Mouse (Mus musculus) thymus, postnatal 36 days (tissue): ENCODE measurements around the gene Wbp2nl.
A peak's percentile ranks its signal among the peaks of the same experiment; 100 is the strongest.

Experiments
- DNase-seq, 2 experiments: peaks; one replicate each; pipeline ENCODE4 v3.0.0; 2022; ENCODE audit warnings: mixed read lengths in 2 of 2

The Wbp2nl gene

DNA sequence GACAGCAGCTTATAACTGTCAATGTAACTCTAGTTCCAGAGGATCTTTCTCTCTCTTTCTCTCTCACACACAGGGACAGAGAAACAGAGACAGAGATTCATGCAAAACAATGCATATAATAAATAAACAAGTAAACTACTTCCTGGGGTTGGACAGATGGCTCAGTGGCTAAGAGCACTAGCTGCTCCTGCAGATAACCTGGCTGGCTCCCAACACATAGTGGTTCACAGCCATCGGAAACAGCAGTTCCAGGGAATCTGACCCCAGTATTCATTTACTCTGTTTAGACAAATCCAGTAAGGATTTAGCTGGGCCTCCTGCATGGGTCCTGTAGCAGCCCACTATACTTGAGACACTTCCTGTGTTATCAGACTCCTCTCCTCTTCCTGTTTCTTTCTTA, 20.9 kb downstream of the Wbp2nl start:
- no peak for DNase-seq

DNA sequence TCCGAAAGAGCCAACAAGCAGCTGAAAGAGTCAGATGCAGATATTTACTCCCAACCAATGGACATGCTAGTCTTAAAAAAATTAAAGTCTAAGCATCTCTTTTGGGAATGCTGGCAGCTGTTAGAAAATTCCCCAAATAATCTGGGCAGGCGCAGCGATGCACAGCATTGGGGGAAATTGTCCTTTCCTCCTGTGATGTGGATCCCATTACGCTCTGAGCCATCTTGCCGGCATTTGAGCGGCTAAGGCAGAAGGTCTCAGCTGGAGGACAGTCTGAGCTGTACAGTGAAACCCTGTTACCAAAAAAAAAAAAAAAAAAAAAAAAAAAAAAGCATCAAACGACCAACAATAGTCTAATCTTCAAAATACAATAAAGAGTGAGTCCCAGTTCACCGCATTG, 23.4 kb downstream of the Wbp2nl start:
- DNase-seq, result no peak

DNA sequence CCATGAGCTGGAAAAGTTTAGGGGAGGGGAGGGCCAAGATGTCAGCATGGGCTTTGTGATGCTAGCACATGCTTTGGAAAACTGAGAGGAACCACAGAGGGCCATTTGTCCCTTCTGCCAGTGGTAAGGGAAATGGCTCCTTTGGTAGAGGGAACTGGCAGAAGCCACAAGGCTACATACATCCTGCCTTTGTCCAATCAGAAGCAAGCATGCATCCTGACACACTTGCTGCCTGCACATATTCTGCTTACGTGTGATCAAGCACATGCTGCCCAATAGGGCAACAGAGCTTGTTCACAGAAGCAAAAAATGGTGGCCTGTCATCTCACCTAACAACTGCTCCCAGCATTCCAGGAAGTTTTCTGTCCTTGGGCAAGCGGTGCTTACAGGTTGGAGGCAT, 26.6 kb downstream of the Wbp2nl start:
- no peak for DNase-seq

DNA sequence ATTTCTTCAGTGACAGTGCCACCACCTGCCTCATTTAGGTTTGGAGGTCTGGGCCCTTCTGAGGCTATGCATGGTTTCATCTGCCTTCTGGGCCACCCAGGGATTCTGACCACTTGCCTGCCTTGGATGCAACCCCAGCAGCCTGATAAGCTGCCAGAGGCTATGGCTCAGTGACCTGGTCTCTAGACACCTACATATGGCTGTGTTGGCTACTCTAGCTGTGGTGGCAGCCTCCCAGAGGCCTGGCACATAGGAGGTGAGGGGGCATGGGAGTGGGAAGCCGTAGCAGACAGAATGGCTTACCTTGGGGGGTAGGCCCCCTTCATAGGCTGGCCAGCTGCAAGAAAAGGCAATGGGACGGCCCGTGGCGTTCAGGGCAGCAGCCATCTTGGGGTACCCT, 36.4 kb downstream of the Wbp2nl start:
- DNase-seq, result no peak

DNA sequence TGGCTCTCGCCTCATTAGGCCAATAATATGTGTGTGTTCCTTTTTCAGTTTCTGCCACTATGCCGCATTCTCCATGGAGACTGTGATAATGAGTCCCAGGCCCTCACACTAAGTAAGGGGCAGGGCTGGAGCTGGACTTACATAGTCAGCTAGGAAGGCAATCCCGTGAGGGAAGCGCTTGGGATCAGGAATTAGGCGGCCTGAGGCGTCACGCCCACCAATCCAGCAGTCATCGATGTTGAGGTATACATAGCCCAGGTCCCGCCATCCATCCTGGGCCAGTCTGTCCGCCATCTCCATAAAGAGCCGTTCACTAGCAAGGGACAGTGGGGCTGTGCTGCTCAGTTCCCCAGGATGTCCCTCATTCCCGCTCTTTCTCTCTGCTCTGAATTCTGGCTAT, 37.9 kb downstream of the Wbp2nl start:
- DNase-seq, result no peak

DNA sequence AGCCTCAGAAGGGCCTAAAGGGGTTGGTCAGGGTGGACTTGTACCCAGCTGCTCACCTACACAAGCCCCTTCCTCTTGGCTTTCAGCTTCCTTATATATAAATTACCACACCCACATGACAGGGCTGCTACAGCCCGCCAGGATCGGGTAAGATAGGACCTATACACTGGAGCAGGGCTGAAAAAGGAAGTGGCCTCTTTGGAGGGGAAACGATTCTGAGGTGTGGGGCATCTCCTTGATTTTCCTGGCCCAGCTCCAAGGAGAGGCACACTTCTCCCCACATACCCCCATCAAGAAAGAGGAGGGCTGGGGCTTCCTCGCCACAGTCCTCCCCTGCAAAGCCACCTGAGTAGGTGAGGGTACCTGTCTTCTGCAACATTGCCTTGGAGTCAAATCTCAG, 39.1 kb downstream of the Wbp2nl start:
- no peak for DNase-seq

DNA sequence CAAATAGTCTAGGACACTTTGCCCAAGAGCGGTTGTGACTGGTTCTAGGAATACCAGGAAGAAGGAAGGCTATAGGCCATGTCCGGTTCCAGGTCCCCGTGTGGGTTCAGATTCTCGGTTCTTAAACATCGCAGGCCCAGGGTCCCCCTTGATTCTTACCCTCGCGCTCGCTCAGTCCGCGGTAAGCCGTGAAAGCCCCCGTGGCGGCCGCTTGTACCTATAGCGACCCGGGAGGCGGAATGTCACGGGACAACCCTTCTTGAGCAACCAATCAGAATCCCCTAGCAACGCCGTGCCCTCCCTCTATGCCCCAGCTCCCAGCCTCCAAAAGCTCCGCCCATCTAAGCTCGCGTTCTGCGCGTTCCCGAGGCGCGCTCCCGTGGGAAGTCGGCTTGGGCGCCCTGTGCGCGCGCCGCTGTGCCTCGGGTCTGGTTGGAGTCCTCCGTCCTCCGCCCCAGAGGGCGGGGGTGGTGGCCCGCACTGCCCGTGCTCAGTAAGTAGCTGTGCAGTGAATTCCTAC, 39.9 kb downstream of the Wbp2nl start, which contains the start of the genes Naga, Pheta2 and Smdt1:
TSS of gene Naga (minus strand) at position 333 of the 520 bp plus-strand sequence.
TSS of gene Pheta2 (plus strand) at position 350 of the 520 bp plus-strand sequence.
TSS of gene Smdt1 (plus strand) at position 367 of the 520 bp plus-strand sequence.
- DNase-seq, result peak; percentile 96

DNA sequence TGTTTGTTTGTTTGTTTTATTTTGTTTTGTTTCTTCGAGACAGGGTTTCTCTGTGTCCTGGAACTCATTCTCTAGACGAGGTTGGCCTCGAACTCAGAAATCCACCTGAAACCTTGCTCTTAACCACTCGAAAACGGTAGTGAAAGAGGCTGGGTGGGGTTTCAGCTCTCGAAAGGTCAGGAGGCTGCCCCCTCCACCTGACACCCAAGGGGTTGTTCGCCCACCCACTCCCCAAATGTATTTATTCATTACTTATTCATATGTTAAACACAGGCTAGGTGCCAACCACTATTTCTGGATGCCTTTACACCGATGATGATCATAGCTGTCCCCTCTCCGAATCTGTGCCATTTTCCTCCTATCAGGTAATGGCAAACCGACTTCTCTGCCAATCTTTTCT, 40.4 kb downstream of the Wbp2nl start:
- DNase-seq, result peak in 1 of 2 experiments; percentile 22

DNA sequence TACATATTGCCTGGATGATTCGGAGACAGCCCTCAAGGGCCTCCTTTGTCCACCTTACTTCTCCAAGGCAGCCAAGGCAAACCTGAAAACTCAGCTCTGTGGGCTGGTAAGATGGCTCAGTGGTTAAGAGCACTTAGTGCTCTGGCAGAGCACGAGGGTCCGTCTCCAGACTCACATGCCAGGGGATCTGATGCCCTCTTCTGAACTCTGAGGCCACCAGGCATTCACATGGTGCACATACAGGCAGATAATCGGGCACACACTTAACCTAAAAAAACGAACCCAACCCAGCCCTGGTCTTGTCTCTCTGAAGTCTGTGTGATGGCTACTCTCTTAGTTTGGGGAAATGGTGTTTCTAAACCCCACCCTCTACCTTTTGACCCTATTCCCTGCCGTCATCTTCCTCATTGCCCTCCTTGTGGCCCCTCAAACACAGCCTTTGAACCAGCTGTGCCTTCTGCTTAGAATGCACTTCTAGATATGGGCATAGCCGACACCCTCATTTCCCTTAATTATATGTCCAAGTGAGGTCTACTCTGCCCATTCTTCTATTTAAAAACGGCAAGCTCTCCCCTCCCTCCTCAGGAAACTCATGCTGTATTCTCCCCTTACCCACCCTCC, 41.0 kb downstream of the Wbp2nl start:
- no peak for DNase-seq

DNA sequence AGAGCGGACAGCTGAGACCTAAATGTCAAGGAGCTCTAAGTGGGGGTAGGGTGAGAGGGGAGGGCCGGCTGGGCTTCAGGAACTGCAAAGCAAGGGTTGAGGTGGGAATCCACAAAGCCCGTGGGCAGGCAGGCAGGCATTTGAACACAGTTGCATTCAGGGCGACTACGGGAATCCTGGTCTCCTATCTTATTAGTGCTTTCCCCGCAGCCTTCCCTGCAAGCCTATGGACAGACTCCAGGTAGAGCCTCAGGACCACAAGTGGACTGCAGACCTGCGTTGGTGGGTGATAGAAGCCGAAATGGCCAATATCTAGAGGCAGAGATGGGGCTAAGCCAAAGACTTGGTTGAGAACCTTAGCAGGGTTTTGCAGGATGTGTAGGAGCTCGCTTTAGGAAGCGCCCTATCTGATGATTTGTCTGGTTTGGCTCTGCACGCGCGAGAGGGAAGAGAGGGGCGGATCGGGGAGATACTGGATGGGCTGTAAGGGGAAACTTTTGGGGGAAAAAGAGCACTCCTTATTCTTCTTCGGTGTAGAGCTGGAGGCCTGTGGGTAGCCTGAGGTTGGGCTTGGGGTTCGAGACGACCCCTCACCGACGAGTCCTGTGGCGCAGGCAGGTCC, 41.8 kb downstream of the Wbp2nl start:
- no peak for DNase-seq

DNA sequence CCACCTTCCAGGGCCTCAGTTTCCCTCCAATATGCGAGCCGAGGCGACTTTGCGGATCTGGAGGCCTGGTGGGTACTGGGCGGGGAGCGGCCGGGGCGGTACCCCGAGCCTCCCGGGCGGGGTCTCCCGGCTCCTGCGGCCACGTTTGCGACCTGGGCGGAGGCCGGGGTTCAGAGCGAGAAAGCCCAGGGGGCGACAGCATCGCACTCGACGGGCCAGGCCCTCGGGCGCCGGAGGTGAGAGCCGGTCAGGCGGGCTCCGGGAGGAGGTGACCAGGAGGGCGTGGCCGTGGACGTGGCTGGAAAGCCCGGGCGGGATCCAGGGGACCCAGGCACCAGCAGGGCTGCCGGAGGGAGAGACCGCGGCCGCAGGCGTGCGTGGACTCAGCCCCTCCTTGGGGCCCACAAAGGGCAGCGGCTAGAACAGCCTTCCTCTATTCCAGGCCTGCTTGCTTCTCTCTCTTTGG, 42.3 kb downstream of the Wbp2nl start:
- DNase-seq, result peak in 1 of 2 experiments; percentile 51

DNA sequence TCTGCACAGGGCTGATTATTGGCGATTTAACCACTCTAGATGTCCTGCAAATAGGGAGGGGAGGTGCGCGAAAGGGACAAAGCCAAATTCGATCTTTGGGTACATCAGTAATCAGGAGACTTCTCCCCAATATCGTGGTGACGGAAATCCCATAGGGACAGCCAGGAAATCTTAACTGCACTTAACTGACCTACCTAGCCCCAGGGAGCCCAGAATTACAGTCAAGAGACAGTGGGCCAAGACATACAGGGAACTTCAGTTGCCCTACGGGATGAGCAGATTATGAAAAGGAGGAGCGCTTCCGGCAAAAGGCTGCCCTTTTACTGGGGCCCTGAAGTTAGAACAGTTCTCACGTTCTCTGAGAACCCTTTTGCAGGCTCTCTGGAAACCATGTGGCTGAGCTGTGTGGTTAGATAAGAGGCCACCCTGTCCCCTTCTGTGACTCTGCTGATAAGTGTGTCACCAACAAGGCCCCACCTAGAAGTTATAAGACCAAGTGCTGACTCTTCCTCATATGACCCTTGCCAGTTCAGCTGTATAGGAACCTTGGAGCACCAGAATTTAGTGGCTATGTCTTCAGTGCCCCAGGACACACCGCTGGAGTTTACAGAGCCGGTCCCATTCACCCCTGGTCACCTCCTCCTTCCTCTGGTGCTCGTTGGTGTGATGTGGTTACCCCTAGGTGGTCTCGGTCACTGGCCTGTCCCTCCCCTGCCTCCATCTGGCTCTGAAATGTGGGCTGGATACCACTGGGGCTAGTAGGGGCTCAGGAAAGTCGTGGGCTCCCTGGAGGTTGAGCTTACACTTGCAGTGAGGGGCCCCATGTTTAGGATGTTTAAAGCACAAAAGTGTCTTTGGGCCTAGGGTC, 43.2 kb downstream of the Wbp2nl start:
- no peak for DNase-seq

DNA sequence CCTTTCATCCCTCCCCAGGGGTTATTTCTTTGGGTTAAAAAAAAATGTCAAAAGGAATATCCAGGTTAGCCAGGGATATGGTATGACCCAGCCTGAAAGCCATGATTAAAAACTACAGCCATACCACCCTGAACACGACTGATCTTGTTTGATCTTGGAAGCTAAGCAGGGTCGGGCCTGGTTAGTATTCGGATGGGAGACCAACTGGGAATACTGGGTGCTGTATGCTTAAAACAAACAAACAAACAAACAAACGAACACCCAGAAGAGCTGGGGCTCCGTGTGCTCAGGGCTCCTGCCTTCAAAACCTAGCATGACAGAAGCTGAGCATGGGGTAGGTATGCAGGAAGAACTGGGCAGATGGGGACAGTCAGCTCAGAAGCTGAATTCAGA, 43.8 kb downstream of the Wbp2nl start:
- no peak for DNase-seq

DNA sequence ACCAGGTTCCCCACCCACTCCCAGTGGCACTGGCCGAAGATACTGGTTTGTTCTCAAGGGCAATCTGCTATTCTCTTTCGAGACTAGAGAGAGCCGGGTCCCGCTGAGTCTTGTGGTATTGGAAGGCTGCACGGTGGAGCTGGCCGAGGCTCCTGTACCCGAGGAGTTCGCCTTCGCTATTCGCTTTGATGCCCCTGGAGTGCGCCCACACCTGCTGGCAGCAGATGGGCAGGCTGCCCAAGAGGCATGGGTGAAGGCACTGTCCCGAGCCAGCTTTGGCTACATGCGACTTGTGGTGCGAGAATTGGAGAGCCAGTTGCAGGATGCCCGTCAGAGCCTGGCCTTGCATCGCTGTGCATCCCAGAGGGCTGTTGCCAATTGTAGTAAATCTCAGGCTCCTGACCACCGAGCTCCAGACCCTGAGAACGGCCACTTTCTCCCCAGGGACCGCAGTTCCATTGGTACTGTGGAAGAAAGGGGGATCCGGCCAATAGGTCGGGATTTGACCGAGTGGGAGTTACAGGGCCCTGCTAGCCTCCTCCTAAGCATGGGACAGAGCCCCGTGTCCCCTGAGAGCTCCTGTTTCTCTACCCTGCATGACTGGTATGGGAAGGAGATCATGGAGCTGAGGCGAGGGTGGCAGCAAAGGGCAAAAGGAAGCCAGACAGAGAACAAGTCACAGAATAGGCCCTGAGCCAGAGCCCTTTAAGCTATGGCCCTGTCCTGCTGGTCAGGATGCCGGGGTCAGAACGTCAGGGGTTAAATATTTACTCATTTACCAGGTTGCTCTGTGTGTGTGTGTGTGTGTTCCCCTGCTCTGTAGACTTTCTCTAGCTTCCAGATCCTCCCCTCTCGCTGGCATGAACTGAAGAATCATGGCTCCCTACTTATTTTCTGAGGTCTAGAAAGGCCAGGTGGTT, 44.9 kb downstream of the Wbp2nl start:
- DNase-seq, result no peak

DNA sequence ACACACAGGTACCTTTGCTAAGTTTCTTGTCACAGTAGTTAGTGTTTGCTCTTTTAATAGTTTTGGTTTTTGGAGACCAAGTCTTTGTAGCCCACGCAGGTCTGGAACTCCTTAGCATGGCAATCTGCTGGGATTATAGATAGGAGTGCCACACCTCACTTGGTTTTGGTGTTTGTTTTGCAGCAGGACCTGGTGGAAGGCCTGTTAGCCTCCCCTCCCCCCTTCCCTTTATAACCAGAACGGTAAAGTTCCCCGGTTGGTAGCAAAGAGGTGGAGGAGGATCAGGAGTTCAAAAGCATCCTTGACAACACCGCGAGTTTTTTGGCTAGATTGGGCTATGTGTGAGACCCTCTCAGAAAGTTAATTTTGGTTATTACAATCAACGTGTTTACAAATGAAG, 46.2 kb downstream of the Wbp2nl start:
- no peak for DNase-seq

DNA sequence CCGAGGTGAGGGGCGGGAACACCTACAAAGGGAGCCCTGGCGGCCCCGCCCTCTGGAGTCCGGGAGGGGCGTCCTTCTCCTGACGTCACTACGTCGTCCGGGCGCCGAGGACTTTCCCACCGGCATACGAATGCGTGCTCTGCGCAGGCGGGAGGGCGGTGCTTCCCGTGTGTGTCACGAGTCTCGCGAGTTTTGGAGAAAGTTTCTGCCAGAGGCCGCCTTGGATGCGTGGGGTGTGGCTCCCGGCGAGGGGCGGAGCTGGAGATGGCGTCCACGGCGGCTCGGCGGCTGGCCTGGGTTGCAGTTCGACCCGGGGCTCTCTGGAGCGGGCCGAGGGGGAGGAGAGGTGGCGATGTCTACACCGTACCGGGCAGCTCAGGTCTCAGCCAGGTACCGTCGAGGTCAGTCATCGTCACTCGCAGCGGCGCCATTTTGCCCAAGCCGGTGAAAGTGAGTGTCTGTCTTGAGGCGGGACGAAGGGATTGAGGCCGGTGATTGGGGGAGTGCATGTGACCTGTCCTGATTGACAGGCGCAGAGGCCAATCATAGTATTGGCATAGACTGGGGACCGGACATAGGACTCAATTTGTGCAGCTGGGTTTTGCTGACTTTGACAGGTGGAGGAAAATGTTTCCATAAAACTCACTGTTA, 47.2 kb downstream of the Wbp2nl start:
- DNase-seq, result peak; percentile 96 to 98

DNA sequence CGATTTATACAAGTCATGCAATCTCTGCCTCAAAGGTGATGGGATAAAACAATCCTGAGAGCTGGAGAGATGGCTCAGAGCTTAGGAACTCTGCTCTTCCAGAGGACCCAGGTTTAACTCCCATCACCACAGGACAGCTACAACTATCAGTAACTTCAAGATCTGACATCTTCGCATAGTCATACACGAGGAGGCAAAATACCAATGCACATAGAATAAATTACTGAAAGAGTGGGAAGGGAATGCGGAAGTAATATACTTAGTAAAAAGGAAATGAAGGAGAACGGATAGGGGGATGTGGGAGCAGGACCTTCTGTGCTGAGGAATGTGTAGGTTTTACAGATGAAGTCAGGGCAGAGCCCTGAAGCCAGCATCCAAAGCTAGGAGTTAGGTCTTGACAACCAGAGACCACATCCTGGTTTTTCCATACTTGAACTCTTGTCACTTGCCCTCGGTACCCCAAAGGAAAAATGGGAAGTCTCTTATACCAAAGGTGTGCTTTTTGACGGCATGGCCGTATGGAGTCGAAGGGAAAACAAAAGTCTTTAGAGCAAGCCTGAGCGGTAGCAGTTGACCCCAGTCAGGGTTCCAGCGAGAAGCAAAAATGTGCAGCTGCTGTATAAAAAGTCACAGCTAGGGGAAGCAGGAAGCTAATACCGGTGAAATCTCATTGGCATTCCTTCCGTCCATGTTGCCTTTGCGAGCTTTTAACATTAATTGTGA, 48.0 kb downstream of the Wbp2nl start:
- DNase-seq, result no peak

DNA sequence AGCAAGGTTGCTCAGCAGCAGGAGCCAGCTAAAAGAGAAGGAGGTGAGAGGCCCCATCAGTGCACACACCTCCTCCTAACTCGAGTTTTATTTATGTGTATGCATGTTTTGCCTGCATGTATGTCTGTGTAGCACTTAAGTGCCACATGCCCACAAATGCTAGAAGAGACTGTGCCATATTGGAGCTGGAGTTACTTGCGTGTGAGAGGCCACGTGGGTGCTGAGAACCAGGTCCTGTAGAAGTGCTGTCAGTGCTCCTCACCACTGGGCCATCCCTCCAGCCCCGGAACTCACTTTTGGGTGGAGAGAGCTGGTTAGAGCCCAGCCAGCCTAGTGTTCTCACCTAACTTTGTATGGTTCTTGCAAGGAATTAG, 48.5 kb downstream of the Wbp2nl start:
- no peak for DNase-seq

DNA sequence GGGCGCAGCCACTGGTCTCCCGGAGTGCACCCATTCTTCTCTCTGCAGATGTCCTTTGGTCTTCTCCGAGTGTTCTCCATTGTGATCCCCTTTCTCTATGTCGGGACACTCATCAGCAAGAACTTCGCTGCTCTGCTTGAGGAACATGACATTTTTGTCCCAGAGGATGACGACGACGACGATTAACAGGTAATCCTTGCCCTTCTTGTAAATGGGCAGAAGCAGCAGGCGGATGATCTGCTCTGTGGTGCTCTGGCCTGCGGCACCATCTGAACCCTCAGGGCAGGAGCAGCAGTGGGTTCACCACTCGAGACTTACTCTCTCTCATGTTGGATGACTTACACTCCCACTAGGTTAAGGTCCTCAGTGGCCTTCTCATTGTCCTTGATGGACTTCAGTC, 49.1 kb downstream of the Wbp2nl start:
- DNase-seq, result no peak

DNA sequence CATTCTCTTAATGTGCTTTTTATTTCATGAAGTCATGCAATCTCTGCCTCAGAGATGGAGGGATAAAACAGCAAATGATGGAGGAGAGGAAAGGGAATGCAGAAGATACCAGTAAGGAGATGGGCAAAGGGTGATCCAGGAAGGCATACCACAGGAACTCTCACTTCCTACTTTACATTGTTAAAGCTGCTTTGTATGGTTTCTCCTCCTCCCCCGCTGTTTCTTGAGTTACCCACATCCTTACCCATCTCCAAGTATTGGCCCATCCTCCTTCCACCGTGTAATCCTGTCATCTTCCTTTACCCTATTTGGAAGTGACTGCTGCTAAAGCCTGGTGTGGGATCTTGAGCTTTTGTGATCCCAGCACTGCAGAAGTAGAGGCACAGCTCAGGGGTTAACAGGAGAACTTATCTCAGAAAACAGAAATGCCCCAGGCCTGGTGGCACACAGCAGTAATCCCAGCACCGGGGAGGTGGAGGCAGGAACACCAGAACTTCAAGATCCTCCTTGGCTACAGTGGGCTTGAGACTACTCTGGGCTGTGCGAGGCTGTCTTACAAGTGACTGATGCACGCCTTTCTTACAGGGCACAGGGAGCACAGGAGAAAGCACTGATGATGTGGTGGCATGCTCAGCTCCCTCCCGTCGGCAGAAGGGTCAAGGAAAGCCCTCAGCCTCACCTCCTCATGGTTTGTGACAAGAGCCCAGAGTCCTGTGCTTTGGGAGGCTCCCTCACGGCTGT, 49.7 kb downstream of the Wbp2nl start:
- no peak for DNase-seq
